Mouse (Mus musculus) midbrain, embryonic 16.5 days (tissue): ENCODE results near the gene Wdr61. TPM values are rescaled to one million over a fixed set of nuclear protein-coding genes. Genes with fewer than 3 reads are reported as not detected.
A peak's percentile ranks its signal among the peaks of the same experiment; 100 is the strongest.
"Not testable (repeated sequence)": the region's sequence is repeated elsewhere in the genome, so short reads cannot be mapped to it uniquely, and the experiment has no call there.

Source experiments
- ATAC-seq: fragments of 200-750 bp; cut with Nextera tagmentation; 2 replicates; pipeline ENCODE4 v1.8.0; 2017; ENCODE audit warnings: moderate TSS enrichment
- H3K27ac ChIP-seq: fragments of 300-500 bp; sonication (generic); 2 replicates; pipeline ENCODE4 v1.5.1; 2014; ENCODE audit warnings: mild to moderate bottlenecking, low read length, mixed read lengths
- H3K27me3 ChIP-seq: fragments of 300-500 bp; sonication (generic); 2 replicates; pipeline ENCODE4 v1.6.1; 2014; ENCODE audit warnings: low read depth, low read length, mixed read lengths; ENCODE audit not compliant: control insufficient read depth, insufficient read depth
- H3K36me3 ChIP-seq: fragments of 300-500 bp; sonication (generic); 2 replicates; pipeline ENCODE4 v1.6.1; 2014; ENCODE audit warnings: mild to moderate bottlenecking, low read length, moderate library complexity, mixed read lengths; ENCODE audit not compliant: control insufficient read depth, insufficient read depth
- H3K4me1 ChIP-seq: fragments of 300-500 bp; sonication (generic); 2 replicates; pipeline ENCODE4 v1.6.1; 2014; ENCODE audit warnings: mild to moderate bottlenecking, low read length, mixed read lengths; ENCODE audit not compliant: control insufficient read depth, insufficient read depth
- H3K4me2 ChIP-seq: fragments of 300-500 bp; sonication (generic); 2 replicates; pipeline ENCODE4 v1.6.1; 2014; ENCODE audit warnings: mild to moderate bottlenecking, low read length, mixed read lengths
- H3K4me3 ChIP-seq: fragments of 300-500 bp; sonication (generic); 2 replicates; pipeline ENCODE4 v1.5.1; 2014; ENCODE audit warnings: low read depth, mild to moderate bottlenecking, low read length, moderate library complexity, mixed read lengths
- H3K9ac ChIP-seq: fragments of 300-500 bp; sonication (generic); 2 replicates; pipeline ENCODE4 v1.6.1; 2014; ENCODE audit warnings: low read depth, low read length, mixed read lengths
- H3K9me3 ChIP-seq: fragments of 300-500 bp; sonication (generic); replicated peaks from 2 replicates; pipeline ENCODE4 v1.6.1; 2014; ENCODE audit warnings: mild to moderate bottlenecking, low read length, mixed read lengths; ENCODE audit not compliant: control insufficient read depth, poor library complexity, severe bottlenecking
- WGBS: fragments of 180-500 bp; shearing (Covaris S2); extraction: QIAGEN DNeasy Blood & Tissue Kit; methylation state at CpG from one replicate; pipeline ENCODE4 v1.1.7; 2014; 5-methylcytosine and 5-hydroxymethylcytosine counted together
- polyA plus RNA-seq: library from polyadenylated mRNA; unstranded; fragments of >200 nt; fragmentation: Nextera tagmentation; extraction: Ambion mirVana; gene quantifications from 2 replicates; pipeline ENCODE4 v1.2.1, GENCODE M21; 2015

Wdr61 gene
- polyA plus RNA-seq, 1 experiment from 2014 or later = 91.9 TPM

DNA sequence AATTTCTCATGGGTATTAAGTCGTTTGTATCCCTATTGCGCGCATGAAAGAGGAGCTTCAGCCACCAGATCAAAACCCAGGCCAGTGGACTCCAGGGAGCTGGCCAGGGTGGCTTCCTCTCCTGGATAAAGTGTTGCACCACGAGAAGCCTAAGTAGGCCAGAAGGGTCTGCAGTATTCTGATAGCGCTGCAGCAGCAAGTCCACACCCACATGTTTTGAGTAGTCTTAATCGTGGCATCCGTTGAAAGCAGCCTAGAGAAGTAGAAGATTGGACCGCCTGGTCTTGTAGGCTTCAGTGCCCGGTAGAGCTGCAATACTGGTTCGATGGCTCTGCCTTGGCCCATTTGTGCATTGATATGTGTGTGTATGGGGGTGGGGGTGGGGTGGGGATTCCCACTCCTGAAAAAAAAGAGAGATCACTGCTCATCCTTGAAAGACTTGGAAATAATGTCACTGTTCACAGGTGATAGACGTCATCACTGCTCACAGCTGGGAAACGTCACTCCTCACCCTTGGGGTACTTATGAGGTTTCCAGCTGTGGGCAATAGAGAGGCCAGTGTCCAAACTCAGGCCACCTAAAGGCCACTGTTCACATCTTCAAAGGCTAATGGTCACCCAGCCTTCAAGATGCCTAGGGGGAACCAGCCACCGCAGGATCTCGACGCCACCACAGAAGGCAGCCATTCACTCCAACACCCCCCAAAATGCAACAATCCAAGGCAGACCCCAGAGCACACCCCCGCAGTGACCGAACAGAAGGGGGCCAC lies 35.8 kb downstream of the Wdr61 start, which contains the start of gene Dnaja4:
Gene Dnaja4, plus strand, starts transcription at position 556 of the 769 bp plus-strand sequence.
- ATAC-seq = peak; percentile 40
- H3K4me1 ChIP-seq = peaks cover 6% of the 10 kb centered on the region
- H3K9ac ChIP-seq = peak within 1 kb of the TSS; percentile 83
- peak within 1 kb of the TSS; percentile 76 for H3K4me2 ChIP-seq
- no peaks in the 10 kb centered on the region for H3K9me3 ChIP-seq
- no peaks in the 10 kb centered on the region for H3K36me3 ChIP-seq
- peak within 1 kb of the TSS; percentile 81 for H3K4me3 ChIP-seq
- H3K27ac ChIP-seq = 0 out of 2 replicates have a peak within 1 kb of the TSS, but pooled peaks have one; percentile 22
- H3K27me3 ChIP-seq = peaks cover 8% of the 10 kb centered on the region; the same call in 1 of the 2 replicates
- WGBS = 63% methylated on average over 17 of the region's 17 CpGs

DNA sequence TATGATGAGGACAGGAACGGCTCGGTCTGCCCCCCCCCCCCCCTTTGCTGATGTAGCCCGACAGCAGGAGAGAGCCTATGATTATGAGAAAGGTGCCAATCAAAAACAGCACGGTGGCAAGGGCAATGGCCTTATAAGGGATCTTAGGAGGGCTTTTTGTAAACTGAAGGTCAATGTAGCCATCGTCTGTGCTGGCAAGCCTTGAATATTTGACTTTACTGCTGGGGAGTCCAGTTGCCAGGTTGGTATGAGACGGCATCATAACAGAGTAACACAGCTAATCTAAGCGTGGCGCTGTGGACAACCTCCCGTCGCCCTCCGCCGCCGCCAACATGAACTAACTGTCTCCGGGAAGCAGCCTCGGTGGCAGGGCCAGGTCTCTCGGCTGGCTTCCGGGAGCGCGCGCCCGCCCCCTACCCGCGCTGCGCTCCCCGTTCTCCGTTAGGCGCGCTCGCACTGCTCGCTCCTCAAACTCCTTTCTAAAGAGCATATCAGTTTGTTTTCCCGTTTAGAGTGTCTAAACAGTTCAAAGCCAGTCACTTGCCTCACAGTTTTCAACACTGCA lies 43.0 kb downstream of the Wdr61 start:
- 0 out of 2 replicates have a peak, but pooled peaks have one; percentile 39 for ATAC-seq
- H3K9me3 ChIP-seq, H3K9ac ChIP-seq, H3K4me1 ChIP-seq, H3K27ac ChIP-seq, H3K27me3 ChIP-seq, H3K36me3 ChIP-seq: not testable (repeated sequence)
- WGBS = 4% methylated on average over 29 of the region's 31 CpGs
- H3K4me3 ChIP-seq = peak overlapping the region; percentile 33
- peak overlapping the region; percentile 62 for H3K4me2 ChIP-seq

DNA sequence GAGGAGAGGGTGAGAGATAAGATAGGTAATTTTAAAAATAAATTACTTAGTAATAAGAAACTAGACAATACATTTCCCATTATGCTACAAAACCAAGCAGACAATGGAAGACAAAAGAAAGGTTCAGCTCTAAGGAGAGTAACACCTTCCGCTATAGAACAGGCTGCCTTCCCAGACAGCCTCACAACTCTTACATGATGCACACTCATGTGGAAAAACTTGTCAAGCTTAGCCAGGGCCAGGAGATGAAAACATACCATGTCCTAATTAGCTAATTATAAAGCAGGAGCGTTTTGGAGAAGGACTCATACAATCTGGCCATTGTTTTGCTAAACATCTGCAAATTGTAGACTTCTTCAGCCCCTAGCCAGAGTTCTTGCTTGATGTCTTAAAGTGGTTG lies 43.6 kb downstream of the Wdr61 start:
- not testable (repeated sequence) for H3K27ac ChIP-seq, H3K9ac ChIP-seq, H3K36me3 ChIP-seq, H3K27me3 ChIP-seq, ATAC-seq, H3K4me1 ChIP-seq, H3K9me3 ChIP-seq, H3K4me2 ChIP-seq, H3K4me3 ChIP-seq
- 60% methylated on average over 2 of the region's 2 CpGs for whole genome bisulfite sequencing

DNA sequence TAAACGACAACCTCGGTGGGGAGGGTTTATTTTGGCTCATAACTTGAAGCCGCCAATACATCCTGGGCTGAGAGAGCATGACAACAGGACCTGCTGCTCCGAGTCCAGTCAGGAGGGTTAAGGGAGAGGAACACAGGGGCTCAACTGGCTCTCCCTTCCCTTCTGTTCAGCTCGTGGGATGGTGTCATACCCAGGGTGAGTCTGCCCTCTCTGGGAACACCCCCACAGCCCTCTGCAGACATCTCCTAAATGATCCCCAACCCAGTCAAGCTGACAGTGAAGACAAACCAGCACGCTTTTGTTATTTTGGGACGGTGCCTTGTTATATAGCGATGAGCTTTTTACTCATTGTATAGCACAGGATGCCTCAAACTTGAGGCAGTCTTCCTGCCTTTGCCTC lies 44.9 kb downstream of the Wdr61 start:
- no peak overlapping the region for H3K4me2 ChIP-seq
- 74% methylated on average over 8 of the region's 8 CpGs for WGBS
- no peak for ATAC-seq

DNA sequence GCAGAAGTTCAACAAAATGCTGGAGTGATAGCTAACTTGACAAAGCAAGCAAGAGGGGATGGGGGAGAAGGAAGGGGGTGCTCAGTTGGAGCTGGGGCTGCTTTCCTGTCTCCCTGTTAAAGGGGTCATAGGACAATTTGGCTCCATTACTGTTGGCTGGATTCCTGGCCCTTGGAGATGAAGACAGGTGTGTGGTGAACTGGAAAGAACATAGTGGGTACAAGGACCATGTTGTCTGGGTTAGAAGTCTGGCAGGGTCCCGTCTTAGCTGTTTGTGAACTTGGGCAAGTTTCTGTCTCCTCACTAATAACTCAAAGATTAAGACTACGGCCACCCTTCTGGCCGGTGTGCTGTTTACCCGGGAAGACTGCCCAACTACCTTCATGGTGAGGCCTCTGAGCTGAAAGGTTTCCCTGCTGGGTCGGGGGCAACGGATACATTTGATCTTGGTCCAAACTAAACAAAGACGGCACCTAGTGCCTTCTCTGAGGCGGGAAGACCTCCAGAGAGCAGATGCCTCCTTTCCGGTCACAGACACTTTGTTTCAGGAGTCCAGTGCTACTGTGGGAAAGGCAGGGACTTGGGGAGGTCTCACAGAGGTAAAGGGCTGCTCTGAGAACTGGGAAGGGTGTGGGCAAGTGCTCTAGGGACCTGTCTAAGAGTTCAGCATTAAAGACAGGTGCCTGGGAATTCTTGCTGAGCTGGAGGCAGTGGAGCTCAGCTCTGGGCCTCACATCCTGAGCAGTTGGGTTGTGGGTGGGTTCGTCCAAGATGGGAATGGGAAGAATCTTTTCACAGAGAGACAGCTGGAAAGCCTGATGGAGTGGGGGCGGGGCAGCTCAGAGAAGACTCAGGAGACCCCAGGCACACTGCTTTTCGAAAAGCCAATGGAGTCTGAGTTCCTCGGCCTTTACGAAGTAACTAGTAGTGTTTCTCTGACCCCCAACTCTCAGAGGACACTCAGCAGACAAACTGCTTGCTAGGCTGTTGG lies 46.8 kb downstream of the Wdr61 start:
- no peak overlapping the region for H3K9ac ChIP-seq
- WGBS = 57% methylated on average over 14 of the region's 14 CpGs
- H3K4me1 ChIP-seq = no peaks in the 10 kb centered on the region
- no peak overlapping the region for H3K4me3 ChIP-seq
- H3K27me3 ChIP-seq = no peaks in the 10 kb centered on the region
- no peaks in the 10 kb centered on the region for H3K9me3 ChIP-seq
- H3K4me2 ChIP-seq = no peak overlapping the region
- no peak overlapping the region for H3K27ac ChIP-seq
- H3K36me3 ChIP-seq = no peaks in the 10 kb centered on the region
- ATAC-seq = no peak

More for the DNA sequence above, 44.9 kb downstream of the Wdr61 start:
- Histone ChIP-seq H3K36me3 (no peaks in the 10 kb centered on the region), H3K27ac (no peak overlapping the region), H3K9ac (no peak overlapping the region), H3K27me3 (no peaks in the 10 kb centered on the region), H3K9me3 (no peaks in the 10 kb centered on the region), H3K4me3 (no peak overlapping the region), H3K4me1 (no peaks in the 10 kb centered on the region)

DNA sequence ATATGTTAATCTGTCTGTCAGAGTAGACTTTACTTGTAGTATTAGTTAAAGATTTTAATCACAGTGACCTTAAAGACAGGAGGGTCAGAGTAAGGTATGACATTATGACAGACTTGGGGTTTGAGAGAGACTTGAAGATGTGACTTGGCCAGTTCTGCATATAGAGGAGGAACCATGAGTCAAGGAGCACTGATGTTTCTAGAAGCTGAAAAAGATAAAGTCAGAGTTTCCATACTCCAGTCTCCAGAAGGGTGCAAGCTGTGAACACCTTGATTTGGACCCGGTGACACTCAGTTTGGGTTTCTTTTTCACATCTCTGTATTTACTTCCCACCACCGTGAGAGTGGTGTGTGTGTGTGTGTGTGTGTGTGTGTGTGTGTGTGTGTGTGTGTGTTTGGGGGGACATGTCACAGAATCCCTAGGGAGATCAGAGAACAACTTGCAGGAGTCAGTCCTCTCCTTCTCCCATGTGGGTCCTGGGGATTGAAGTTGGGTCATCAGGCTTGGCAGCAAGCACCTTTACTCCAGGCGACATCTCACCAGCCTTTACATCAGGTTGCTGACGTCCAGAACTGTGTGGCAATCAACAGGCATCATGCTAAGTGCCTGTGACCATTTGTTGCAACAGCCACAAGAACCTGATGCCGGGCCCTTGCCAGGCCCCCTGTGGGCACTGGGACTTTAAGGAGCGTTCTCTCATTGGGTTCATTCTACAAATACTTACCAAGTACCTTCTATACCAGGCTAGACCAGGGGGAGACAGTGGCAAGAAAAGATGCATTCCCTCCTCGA lies 50.3 kb downstream of the Wdr61 start:
- no peaks in the 10 kb centered on the region for H3K27me3 ChIP-seq
- no peak overlapping the region for H3K4me3 ChIP-seq
- no peak overlapping the region for H3K4me2 ChIP-seq
- H3K9ac ChIP-seq = no peak overlapping the region
- ATAC-seq = no peak
- no peaks in the 10 kb centered on the region for H3K9me3 ChIP-seq
- H3K36me3 ChIP-seq = no peaks in the 10 kb centered on the region
- no peaks in the 10 kb centered on the region for H3K4me1 ChIP-seq
- WGBS = 78% methylated on average over 7 of the region's 7 CpGs
- no peak overlapping the region for H3K27ac ChIP-seq

DNA sequence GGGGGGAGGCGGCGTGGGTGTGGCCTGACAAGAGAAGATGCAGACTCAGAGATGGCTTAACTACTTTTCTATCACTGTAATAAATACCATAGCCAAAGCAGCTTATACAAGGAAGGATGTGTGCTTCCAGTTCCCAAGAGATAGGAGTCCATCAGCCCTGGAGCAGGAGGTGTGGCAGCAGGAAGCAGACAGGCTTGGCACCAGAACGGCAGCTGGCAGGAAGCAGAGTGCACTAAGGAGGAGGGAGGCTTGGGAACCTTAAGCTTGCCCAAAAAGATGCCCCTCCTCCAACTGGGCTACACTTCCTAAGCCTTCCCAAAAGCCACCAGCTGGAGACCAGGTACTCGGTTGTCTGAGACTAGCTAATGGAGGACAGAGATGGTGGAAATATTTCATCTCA lies 51.5 kb downstream of the Wdr61 start:
- Histone ChIP-seq H3K4me1 (no peaks in the 10 kb centered on the region), H3K4me2 (no peak overlapping the region), H3K4me3 (no peak overlapping the region), H3K36me3 (no peaks in the 10 kb centered on the region), H3K27me3 (no peaks in the 10 kb centered on the region), H3K9me3 (no peaks in the 10 kb centered on the region), H3K9ac (no peak overlapping the region), H3K27ac (no peak overlapping the region)
- 49% methylated on average over 2 of the region's 4 CpGs for WGBS
- ATAC-seq = no peak

DNA sequence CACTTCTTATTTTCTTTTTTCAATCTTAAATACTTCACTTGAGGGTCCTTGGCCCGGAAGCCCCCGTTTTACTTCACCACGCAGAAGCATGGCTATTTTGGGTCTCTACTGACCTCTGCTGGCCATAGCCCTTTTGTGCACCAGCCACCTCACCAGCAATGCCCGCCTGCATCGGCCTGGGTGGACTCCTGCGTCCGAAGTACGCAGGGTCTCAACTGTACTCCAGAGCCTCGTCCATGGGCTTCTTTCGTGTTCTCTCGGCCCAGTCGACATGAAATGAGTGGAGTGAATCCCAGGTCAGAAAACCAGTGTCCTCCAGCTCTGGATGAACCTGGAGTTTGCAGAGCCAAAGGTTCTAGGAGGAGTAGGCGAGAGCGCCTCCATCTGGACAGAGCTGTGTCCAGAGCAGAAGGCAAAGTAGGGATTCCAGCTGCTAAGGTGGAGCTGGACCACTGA lies 57.8 kb downstream of the Wdr61 start:
- Histone ChIP-seq H3K27ac (no peak overlapping the region), H3K36me3 (no peaks in the 10 kb centered on the region), H3K4me1 (no peaks in the 10 kb centered on the region), H3K27me3 (no peaks in the 10 kb centered on the region), H3K4me3 (peak overlapping the region; percentile 18; the same call in 1 of the 2 replicates), H3K9me3 (no peaks in the 10 kb centered on the region), H3K9ac (0 out of 2 replicates have a peak overlapping the region, but pooled peaks have one; percentile 27), H3K4me2 (peak overlapping the region; percentile 50)
- ATAC-seq = peak; percentile 84
- 2% methylated on average over 14 of the region's 14 CpGs for WGBS
